ENCODE assay signal across 9 mouse cellular contexts in the genomic region with DNA sequence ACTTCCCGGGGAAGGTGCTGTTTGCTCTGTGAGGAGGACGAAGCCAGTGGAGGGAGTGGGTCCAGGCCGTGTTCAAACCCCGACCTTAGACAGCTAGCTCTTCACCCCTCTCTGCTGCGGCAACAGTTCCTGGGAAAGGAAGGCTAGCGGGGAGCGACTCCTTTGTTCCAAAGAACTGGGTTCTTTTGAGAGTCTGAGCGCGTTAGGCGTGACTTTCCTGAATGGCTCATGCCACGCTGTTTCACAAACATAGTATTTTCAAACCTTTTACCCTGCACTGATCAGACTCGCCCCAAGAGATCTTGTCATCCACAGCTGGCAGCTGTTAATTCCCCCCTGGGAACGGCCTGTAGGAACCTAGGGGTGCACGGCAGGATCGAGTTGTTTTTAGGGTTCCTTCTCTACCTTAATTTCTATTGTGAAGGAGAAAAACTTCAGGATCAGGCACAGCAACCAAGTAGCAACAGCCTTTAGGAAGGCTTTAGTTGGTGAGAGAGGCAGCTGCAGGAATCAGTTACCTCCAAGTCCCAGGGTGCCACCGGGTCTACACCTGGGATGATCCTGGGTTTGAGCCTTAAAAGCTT. TPM values are rescaled to one million over a fixed set of nuclear protein-coding genes. Genes with fewer than 3 reads are reported as not detected.
DNase-seq lines count a peak whose midpoint lies in the region; ATAC-seq and TF ChIP-seq lines count a peak whose summit lies in the region.
"Had no signal": no experiment of that assay in that cellular context is flagged by ENCODE, and none has a peak within 500 bp of the region (broad histone marks: within the 10 kb centered on the region; RNA-seq: fewer than 3 reads in every experiment).

No protein-coding gene starts in this region.

- peak overlapping the region; percentile 73 for H3K4me2 ChIP-seq in forebrain, embryonic 15.5 days (replicated peaks)
- H3K4me2 ChIP-seq in limb, embryonic 14.5 days (replicated peaks; ENCODE audit: low read depth, low read length, severe bottlenecking): peak overlapping the region; percentile 77

- TF ChIP-seq POLR2A in kidney, adult 2 months (IDR thresholded peaks at IDR 0.05; ENCODE audit: low read depth, low read length): no peak
- TF ChIP-seq POLR2A in limb, embryonic 14.5 days (IDR thresholded peaks at IDR 0.05; ENCODE audit: borderline replicate concordance, extremely low read depth, insufficient read depth, insufficient read length): no peak
- no peak for TF ChIP-seq POLR2A in small intestine, adult 2 months (IDR thresholded peaks at IDR 0.05; ENCODE audit: low read depth, low read length)

- peak overlapping the region; percentile 65 for H3K4me3 ChIP-seq in kidney, adult 2 months (ENCODE audit: insufficient read depth, low read depth, low read length)
- H3K4me3 ChIP-seq in forebrain, embryonic 15.5 days: peak overlapping the region; percentile 78
- H3K4me3 ChIP-seq in limb, embryonic 14.5 days (replicated peaks; ENCODE audit: low read length): peak overlapping the region; percentile 63
- peak overlapping the region; percentile 86 for H3K4me3 ChIP-seq in small intestine, adult 2 months (ENCODE audit: low read depth, low read length)

- no peaks in the 10 kb centered on the region for H3K36me3 ChIP-seq in kidney, adult 2 months (ENCODE audit: control insufficient read depth, insufficient read depth, low read length)
- no peaks in the 10 kb centered on the region for H3K36me3 ChIP-seq in forebrain, embryonic 15.5 days
- H3K36me3 ChIP-seq in limb, embryonic 14.5 days (ENCODE audit: control insufficient read depth, insufficient read depth, low read length): peaks cover 14% of the 10 kb centered on the region
- 0 out of 2 replicates have a peak, but pooled peaks cover 2% of the 10 kb centered on the region for H3K36me3 ChIP-seq in small intestine, adult 2 months (ENCODE audit: control insufficient read depth, insufficient read depth, low read length)

- peak overlapping the region; percentile 93 for H3K9ac ChIP-seq in forebrain, embryonic 15.5 days (replicated peaks)
- H3K9ac ChIP-seq in limb, embryonic 14.5 days (ENCODE audit: low read depth, low read length, severe bottlenecking): peak overlapping the region; percentile 80

- H3K27ac ChIP-seq in kidney, adult 2 months (ENCODE audit: insufficient read depth, low read depth, low read length): peak overlapping the region; percentile 2; the same call in 1 of the 2 replicates
- peak overlapping the region; percentile 99 for H3K27ac ChIP-seq in forebrain, embryonic 15.5 days (replicated peaks)
- H3K27ac ChIP-seq in limb, embryonic 14.5 days (replicated peaks; ENCODE audit: low read depth, low read length): peak overlapping the region; percentile 94
- peak overlapping the region; percentile 74; the same call in 1 of the 2 replicates for H3K27ac ChIP-seq in small intestine, adult 2 months (ENCODE audit: insufficient read depth, low read depth, low read length)

- TF ChIP-seq CTCF in kidney, adult 2 months (conservative IDR thresholded peaks at IDR 0.05; ENCODE audit: insufficient read depth, insufficient read length, low read depth, low read length): no peak
- no peak for TF ChIP-seq CTCF in small intestine, adult 2 months (IDR thresholded peaks at IDR 0.05; ENCODE audit: extremely low read depth, insufficient read length, insufficient replicate concordance, low read depth, low read length)

- no peak for DNase-seq in kidney, adult 2 months
- DNase-seq in kidney, adult 11 months: no peak
- DNase-seq in MN1 (ENCODE audit: low spot score): peak; percentile 25
- DNase-seq in limb, embryonic 14.5 days (ENCODE audit: low spot score): peak; percentile 25
- DNase-seq in T-cell, adult 2 months (ENCODE audit: low spot score): no peak
- DNase-seq in natural killer cell, adult 2 months (ENCODE audit: low spot score in 2 of 2): no peak

- ATAC-seq in forebrain, embryonic 15.5 days (replicated peaks): peak; percentile 12
- peak; percentile 2; the same call in 1 of the 2 replicates for ATAC-seq in limb, embryonic 14.5 days (ENCODE audit: low FRiP score, low read depth)

- H3K9me3 ChIP-seq in forebrain, embryonic 15.5 days: no peaks in the 10 kb centered on the region
- H3K9me3 ChIP-seq in limb, embryonic 14.5 days (ENCODE audit: control insufficient read depth, low read length): no peaks in the 10 kb centered on the region

- H3K27me3 ChIP-seq in kidney, adult 2 months (replicated peaks; ENCODE audit: control insufficient read depth, insufficient read depth, low read length): no peaks in the 10 kb centered on the region
- no peaks in the 10 kb centered on the region for H3K27me3 ChIP-seq in forebrain, embryonic 15.5 days
- H3K27me3 ChIP-seq in limb, embryonic 14.5 days (ENCODE audit: control insufficient read depth, insufficient read depth, low read length): no peaks in the 10 kb centered on the region
- no peaks in the 10 kb centered on the region for H3K27me3 ChIP-seq in small intestine, adult 2 months (ENCODE audit: control insufficient read depth, insufficient read depth, low read length)

- WGBS in kidney, adult 2 months: 36% methylated on average over 16 of the region's 16 CpGs
- 1% methylated on average over 16 of the region's 16 CpGs for WGBS in forebrain, embryonic 15.5 days
- 2% methylated on average over 16 of the region's 16 CpGs for WGBS in limb, embryonic 14.5 days
- WGBS in small intestine, adult 2 months: 6% methylated on average over 16 of the region's 16 CpGs

- no peaks in the 10 kb centered on the region for H3K4me1 ChIP-seq in kidney, adult 2 months (ENCODE audit: control insufficient read depth, insufficient read depth, low read length)
- H3K4me1 ChIP-seq in forebrain, embryonic 15.5 days: peaks cover 20% of the 10 kb centered on the region
- H3K4me1 ChIP-seq in limb, embryonic 14.5 days (ENCODE audit: control insufficient read depth, insufficient read depth, low read length): peaks cover 16% of the 10 kb centered on the region
- peaks cover 16% of the 10 kb centered on the region; the same call in 1 of the 2 replicates for H3K4me1 ChIP-seq in small intestine, adult 2 months (ENCODE audit: control insufficient read depth, insufficient read depth, insufficient read length, low read length)

RNA-seq across cellular contexts. Expression of gene Eef2k, which starts 1.3 kb away (rescaled TPM):
- polyA plus RNA-seq in kidney, adult 2 months (2012; rRNA removed): 5.5 and 6.4 TPM in 2 replicates
- 33.7 and 35.1 TPM in 2 replicates for polyA plus RNA-seq in forebrain, embryonic 15.5 days (2015; fragmentation: Nextera tagmentation; extraction: Ambion mirVana)
- polyA plus RNA-seq in limb, embryonic 14.5 days (2012; rRNA removed): 37.5 and 39.9 TPM in 2 replicates
- polyA plus RNA-seq in limb, embryonic 14.5 days (2014; fragmentation: Nextera tagmentation; extraction: Ambion mirVana): 22.4 and 23.9 TPM in 2 replicates
- polyA plus RNA-seq in small intestine, adult 2 months (2012; rRNA removed): 9.4 and 22.8 TPM in 2 replicates

RNA-seq across cellular contexts. Expression of gene Gm5737, which starts 31.8 kb away (rescaled TPM):
- polyA plus RNA-seq in kidney, adult 2 months (2012; rRNA removed): not detected in 2 replicates
- not detected in 2 replicates for polyA plus RNA-seq in forebrain, embryonic 15.5 days (2015; fragmentation: Nextera tagmentation; extraction: Ambion mirVana)
- not detected in 2 replicates for polyA plus RNA-seq in limb, embryonic 14.5 days (2012; rRNA removed)
- polyA plus RNA-seq in limb, embryonic 14.5 days (2014; fragmentation: Nextera tagmentation; extraction: Ambion mirVana): not detected in 2 replicates
- polyA plus RNA-seq in small intestine, adult 2 months (2012; rRNA removed): not detected in 2 replicates
- polyA plus RNA-seq: large intestine, adult 2 months had no signal

Comparison
In these comparisons a context has a peak if more than half of its experiments do, and no peak if none do; other contexts are left out.
1. DNase-seq: peak in MN1 (single experiment) and limb, embryonic 14.5 days (single experiment); none in kidney, adult 2 months (single experiment), kidney, adult 11 months (single experiment), T-cell, adult 2 months (single experiment) and natural killer cell, adult 2 months (0 of 2).
2. H3K27ac ChIP-seq: peak in every context shown above with its lines; median percentile 99 in forebrain, embryonic 15.5 days; 94 in limb, embryonic 14.5 days; 74 in small intestine, adult 2 months; 2 in kidney, adult 2 months.
3. Peak in every context shown above with its lines, with median percentiles within 50 percentile points of each other: H3K4me3 ChIP-seq.